Mouse (Mus musculus): ENCODE data around the gene Asna1.

GRCm38 (mm10) chr8:84977435-84978247, 47.4 kb downstream of the Asna1 start:
- no peak for TF ChIP-seq CTCF (IDR thresholded peaks at IDR 0.05; ENCODE audit: low read depth)
- TF ChIP-seq EP300 (IDR thresholded peaks at IDR 0.05; ENCODE audit: low read depth) = no peak
